Mouse (Mus musculus) cerebellum, postnatal 36 days (tissue): ENCODE data around the gene Dmap1.

Source experiments
- DNase-seq, 2 experiments: peaks; one replicate each; pipeline ENCODE4 v3.0.0; 2021 to 2022; ENCODE audit warnings: mixed read lengths in 2 of 2

Dmap1 gene

GRCm38 (mm10) chr4:117654703-117655499 lies 27.2 kb downstream of the Dmap1 start:
- DNase-seq: no peak

- DNase-seq: no peak
Observed at GRCm38 (mm10) chr4:117654016-117654702, 27.9 kb downstream of the Dmap1 start.

- DNase-seq: no peak
Observed at GRCm38 (mm10) chr4:117652727-117653126, 29.3 kb downstream of the Dmap1 start.

GRCm38 (mm10) chr4:117651626-117652101 lies 30.4 kb downstream of the Dmap1 start:
- peak in 1 of 2 experiments; percentile 33 for DNase-seq

GRCm38 (mm10) chr4:117646926-117647755 lies 34.9 kb downstream of the Dmap1 start:
- DNase-seq: no peak

GRCm38 (mm10) chr4:117646496-117646895 lies 35.6 kb downstream of the Dmap1 start:
- no peak for DNase-seq

- DNase-seq: no peak
Observed at GRCm38 (mm10) chr4:117645859-117646258, 36.2 kb downstream of the Dmap1 start.

GRCm38 (mm10) chr4:117645031-117645435 lies 37.0 kb downstream of the Dmap1 start:
- DNase-seq: peak; percentile 81 to 89

GRCm38 (mm10) chr4:117641804-117642203 lies 40.3 kb downstream of the Dmap1 start:
- no peak for DNase-seq

- no peak for DNase-seq
Observed at GRCm38 (mm10) chr4:117640925-117641703, 41.0 kb downstream of the Dmap1 start.

GRCm38 (mm10) chr4:117636891-117637613 lies 45.0 kb downstream of the Dmap1 start:
- DNase-seq: no peak

- DNase-seq: no peak
Observed at GRCm38 (mm10) chr4:117636152-117636551, 45.9 kb downstream of the Dmap1 start.

- no peak for DNase-seq
Observed at GRCm38 (mm10) chr4:117634642-117635041, 47.4 kb downstream of the Dmap1 start.

GRCm38 (mm10) chr4:117633527-117633926 lies 48.5 kb downstream of the Dmap1 start:
- no peak for DNase-seq

GRCm38 (mm10) chr4:117630053-117630670 lies 51.9 kb downstream of the Dmap1 start:
- no peak for DNase-seq

GRCm38 (mm10) chr4:117628464-117628863 lies 53.6 kb downstream of the Dmap1 start:
- DNase-seq: no peak
